ENCODE assay signal across 7 mouse cellular contexts in genomic region chr1:116188142-116188541, GRCm38 (mm10).
DNase-seq lines count a peak whose midpoint lies in the region; ATAC-seq lines count a peak whose summit lies in the region.
"Not testable (repeated sequence)": the region's sequence is repeated elsewhere in the genome, so short reads cannot be mapped to it uniquely, and the experiment has no call there.

No protein-coding gene starts in this region.

- 0 out of 2 replicates have a peak, but pooled peaks have one; percentile 27 for ATAC-seq in forebrain, embryonic 11.5 days (replicated peaks; ENCODE audit: low FRiP score)
- ATAC-seq in forebrain, embryonic 13.5 days = peak; percentile 30; the same call in 1 of the 2 replicates
- ATAC-seq in hindbrain, embryonic 11.5 days (ENCODE audit: low FRiP score) = peak; percentile 65; the same call in 1 of the 2 replicates
- peak; percentile 6; the same call in 1 of the 2 replicates for ATAC-seq in hindbrain, embryonic 14.5 days (ENCODE audit: low FRiP score)
- ATAC-seq in midbrain, embryonic 12.5 days (ENCODE audit: low FRiP score, low read depth) = peak; percentile 75
- ATAC-seq in midbrain, embryonic 14.5 days (ENCODE audit: low FRiP score, low TSS enrichment) = peak; percentile 63; the same call in 1 of the 2 replicates
- ATAC-seq in midbrain, embryonic 16.5 days = peak; percentile 75

- not testable (repeated sequence) for DNase-seq in forebrain, embryonic 11.5 days (ENCODE audit: low spot score); hindbrain, embryonic 11.5 days (ENCODE audit: low spot score); hindbrain, embryonic 14.5 days (ENCODE audit: low spot score)
- peak; percentile 47 for DNase-seq in midbrain, embryonic 14.5 days

- H3K9ac ChIP-seq in forebrain, embryonic 11.5 days (ENCODE audit: low read length); forebrain, embryonic 13.5 days; hindbrain, embryonic 11.5 days (ENCODE audit: low read depth, low read length); hindbrain, embryonic 14.5 days; midbrain, embryonic 12.5 days (replicated peaks); midbrain, embryonic 14.5 days (replicated peaks; ENCODE audit: low read length); midbrain, embryonic 16.5 days (ENCODE audit: low read depth, low read length): not testable (repeated sequence)

- H3K4me2 ChIP-seq in forebrain, embryonic 11.5 days (ENCODE audit: low read depth, low read length, severe bottlenecking); forebrain, embryonic 13.5 days; hindbrain, embryonic 11.5 days (replicated peaks; ENCODE audit: low read depth, low read length); hindbrain, embryonic 14.5 days (replicated peaks); midbrain, embryonic 12.5 days (replicated peaks); midbrain, embryonic 14.5 days (ENCODE audit: low read length); midbrain, embryonic 16.5 days (ENCODE audit: low read length): not testable (repeated sequence)

- not testable (repeated sequence) for H3K36me3 ChIP-seq in forebrain, embryonic 11.5 days (ENCODE audit: control insufficient read depth, insufficient read depth, low read length); forebrain, embryonic 13.5 days (ENCODE audit: poor library complexity, severe bottlenecking); hindbrain, embryonic 11.5 days (ENCODE audit: control insufficient read depth, insufficient read depth, low read length); hindbrain, embryonic 14.5 days (replicated peaks; ENCODE audit: control insufficient read depth, insufficient read depth); midbrain, embryonic 12.5 days; midbrain, embryonic 14.5 days (ENCODE audit: control insufficient read depth, insufficient read depth, low read length); midbrain, embryonic 16.5 days (ENCODE audit: control insufficient read depth, insufficient read depth, low read length)

- 23% methylated on average over 1 of the region's 1 CpGs for WGBS in forebrain, embryonic 11.5 days
- 31% methylated on average over 1 of the region's 1 CpGs for WGBS in forebrain, embryonic 13.5 days
- WGBS in hindbrain, embryonic 11.5 days = 37% methylated on average over 1 of the region's 1 CpGs
- 28% methylated on average over 1 of the region's 1 CpGs for WGBS in hindbrain, embryonic 14.5 days
- WGBS in midbrain, embryonic 12.5 days = 34% methylated on average over 1 of the region's 1 CpGs
- 23% methylated on average over 1 of the region's 1 CpGs for WGBS in midbrain, embryonic 14.5 days
- 15% methylated on average over 1 of the region's 1 CpGs for WGBS in midbrain, embryonic 16.5 days

- not testable (repeated sequence) for H3K27ac ChIP-seq in forebrain, embryonic 11.5 days (ENCODE audit: low read depth, low read length); forebrain, embryonic 13.5 days; hindbrain, embryonic 11.5 days (ENCODE audit: low read depth, low read length); hindbrain, embryonic 14.5 days; midbrain, embryonic 16.5 days (ENCODE audit: low read length)
- H3K27ac ChIP-seq in midbrain, embryonic 12.5 days (replicated peaks) = peak overlapping the region; percentile 61; the same call in 1 of the 2 replicates
- H3K27ac ChIP-seq in midbrain, embryonic 14.5 days (replicated peaks; ENCODE audit: low read depth, low read length) = 0 out of 2 replicates have a peak overlapping the region, but pooled peaks have one; percentile 20

- not testable (repeated sequence) for H3K4me3 ChIP-seq in forebrain, embryonic 11.5 days (ENCODE audit: low read depth, low read length); forebrain, embryonic 13.5 days; hindbrain, embryonic 11.5 days (ENCODE audit: low read depth, low read length); hindbrain, embryonic 14.5 days (replicated peaks; ENCODE audit: low read length); midbrain, embryonic 12.5 days; midbrain, embryonic 14.5 days (replicated peaks; ENCODE audit: low read depth, low read length); midbrain, embryonic 16.5 days (ENCODE audit: low read depth, low read length)

- not testable (repeated sequence) for H3K27me3 ChIP-seq in forebrain, embryonic 11.5 days (ENCODE audit: control insufficient read depth, insufficient read depth, low read length); forebrain, embryonic 13.5 days; hindbrain, embryonic 11.5 days (ENCODE audit: control insufficient read depth, insufficient read depth, low read length); hindbrain, embryonic 14.5 days (ENCODE audit: control insufficient read depth, insufficient read depth, low read length); midbrain, embryonic 12.5 days; midbrain, embryonic 14.5 days (ENCODE audit: control insufficient read depth, insufficient read depth, low read length); midbrain, embryonic 16.5 days (ENCODE audit: control insufficient read depth, insufficient read depth, low read depth, low read length)

- not testable (repeated sequence) for H3K4me1 ChIP-seq in forebrain, embryonic 11.5 days (replicated peaks; ENCODE audit: control insufficient read depth, insufficient read depth, low read length); forebrain, embryonic 13.5 days; hindbrain, embryonic 11.5 days (replicated peaks; ENCODE audit: control insufficient read depth, insufficient read depth, low read length); hindbrain, embryonic 14.5 days (replicated peaks; ENCODE audit: control insufficient read depth, insufficient read depth, low read length); midbrain, embryonic 12.5 days; midbrain, embryonic 14.5 days (ENCODE audit: control insufficient read depth, insufficient read depth, low read length); midbrain, embryonic 16.5 days (ENCODE audit: control insufficient read depth, insufficient read depth, low read length)

- H3K9me3 ChIP-seq in forebrain, embryonic 11.5 days (ENCODE audit: control insufficient read depth, low read length); forebrain, embryonic 13.5 days (replicated peaks); hindbrain, embryonic 11.5 days (ENCODE audit: control insufficient read depth, low read length); hindbrain, embryonic 14.5 days (ENCODE audit: control insufficient read depth, low read length); midbrain, embryonic 12.5 days; midbrain, embryonic 14.5 days (ENCODE audit: control insufficient read depth, low read length); midbrain, embryonic 16.5 days (replicated peaks; ENCODE audit: control insufficient read depth, low read length, poor library complexity, severe bottlenecking): not testable (repeated sequence)

Comparison
In these comparisons a context has a peak if more than half of its experiments do, and no peak if none do; other contexts are left out.
1. ATAC-seq: peak in every context shown above with its lines; median percentile 75 in midbrain, embryonic 12.5 days; 75 in midbrain, embryonic 16.5 days; 65 in hindbrain, embryonic 11.5 days; 63 in midbrain, embryonic 14.5 days; 30 in forebrain, embryonic 13.5 days; 27 in forebrain, embryonic 11.5 days; 6 in hindbrain, embryonic 14.5 days.